Mouse (Mus musculus): ENCODE measurements around the gene Kyat3. TPM values are rescaled to one million over a fixed set of nuclear protein-coding genes. Genes with fewer than 3 reads are reported as not detected.
A peak's percentile ranks its signal among the peaks of the same experiment; 100 is the strongest.
"Not testable (repeated sequence)": the region's sequence is repeated elsewhere in the genome, so short reads cannot be mapped to it uniquely, and the experiment has no call there.

Kyat3 gene
- 1 to 10 TPM; 5.5 to 8.6 (median 6.3) TPM for total RNA-seq (2022)

- DNase-seq (ENCODE audit: low spot score in 2 of 2), result peak; percentile 92 to 93
These were observed at the start of gene Kyat3 for GRCm38 (mm10) chr3:142700442-142701322. Gene Kyat3 (plus strand): TSS chr3:142701051.

GRCm38 (mm10) chr3:142664723-142665122 is 36.1 kb upstream of the Kyat3 start:
- no peak for DNase-seq (ENCODE audit: low spot score in 2 of 2)

- no peak for DNase-seq (ENCODE audit: low spot score in 2 of 2)
These were observed 26.2 kb upstream of the Kyat3 start for GRCm38 (mm10) chr3:142674607-142675006.

DNA sequence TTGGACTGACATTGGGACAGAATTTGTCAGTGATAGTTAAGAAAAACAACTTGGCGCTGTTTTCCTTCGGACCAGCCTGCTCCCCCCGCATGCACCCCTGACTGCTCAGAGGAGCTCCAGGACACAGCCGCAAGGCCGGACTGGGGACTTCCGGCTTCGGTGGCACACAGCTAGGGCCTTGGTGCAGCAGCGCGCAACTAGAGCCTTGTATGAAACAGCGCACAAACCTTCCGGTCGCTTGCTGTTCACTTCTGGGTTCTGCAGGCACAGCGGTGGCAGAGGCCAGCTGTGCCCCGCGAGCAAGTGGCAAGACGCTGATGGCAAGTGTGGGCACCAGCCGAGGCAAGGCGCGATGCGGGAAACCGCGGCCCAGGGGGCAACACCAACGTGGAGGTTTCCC is 12.9 kb upstream of the Kyat3 start:
- DNase-seq (ENCODE audit: low spot score in 2 of 2), result no peak

DNA sequence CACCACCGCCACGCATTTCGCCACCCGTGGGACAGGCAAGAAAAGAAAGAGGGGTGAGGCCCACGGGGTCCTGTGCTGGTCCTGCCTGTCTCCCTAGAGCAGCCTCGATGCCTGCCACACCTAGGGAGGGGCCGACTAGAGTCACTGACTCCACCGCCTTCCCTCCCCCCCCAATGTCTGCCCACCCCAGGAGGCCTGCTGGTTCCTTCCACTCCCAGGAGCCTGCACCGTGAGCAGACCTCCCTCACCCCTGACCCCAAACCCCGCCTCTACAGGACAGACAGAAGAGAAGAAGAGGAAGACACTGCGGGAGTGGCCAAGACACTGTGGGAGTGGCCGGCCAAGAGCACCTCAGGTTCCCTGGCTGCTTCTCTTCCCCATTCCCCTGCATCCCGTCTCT is 12.5 kb upstream of the Kyat3 start:
- no peak for DNase-seq (ENCODE audit: low spot score in 2 of 2)

GRCm38 (mm10) chr3:142696517-142696916 is 4.3 kb upstream of the Kyat3 start:
- DNase-seq (ENCODE audit: low spot score in 2 of 2), result no peak

DNA sequence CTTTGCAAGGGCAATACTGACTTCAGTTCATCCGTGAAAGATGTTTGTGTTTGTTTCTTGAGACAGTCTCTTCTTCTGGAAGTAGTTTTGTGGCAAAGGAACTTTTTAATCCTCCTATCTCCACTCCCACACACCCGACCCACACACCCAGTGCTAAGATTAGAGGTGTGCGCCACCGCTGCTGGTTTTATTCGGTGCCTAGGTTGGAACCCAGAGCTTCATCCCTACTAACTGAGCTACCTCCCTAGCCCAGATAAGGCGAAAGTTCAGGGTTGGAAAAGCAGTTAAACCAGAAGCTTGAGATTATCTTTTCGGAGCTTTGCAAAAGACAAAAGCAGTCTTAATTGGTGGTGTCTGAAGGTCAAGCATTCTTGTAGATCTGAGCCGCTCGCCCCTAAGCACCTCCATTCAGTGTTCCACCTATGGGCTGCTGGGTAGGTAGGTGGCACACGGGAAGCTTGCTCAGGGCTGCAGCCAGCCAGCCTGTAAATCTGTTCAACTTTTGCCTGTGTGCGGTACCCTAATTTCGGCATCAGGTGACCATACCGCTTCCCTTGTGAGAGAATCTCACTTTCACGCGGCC is 647 bp downstream of the Kyat3 start:
- no peak for DNase-seq (ENCODE audit: low spot score in 2 of 2)

GRCm38 (mm10) chr3:142706581-142707444 is 6.0 kb downstream of the Kyat3 start:
- no peak for DNase-seq (ENCODE audit: low spot score in 2 of 2)

GRCm38 (mm10) chr3:142708181-142708848 is 7.5 kb downstream of the Kyat3 start:
- not testable (repeated sequence) for DNase-seq (ENCODE audit: low spot score in 2 of 2)

GRCm38 (mm10) chr3:142708849-142709419 is 8.1 kb downstream of the Kyat3 start:
- peak; percentile 52 to 80 for DNase-seq (ENCODE audit: low spot score in 2 of 2)

DNA sequence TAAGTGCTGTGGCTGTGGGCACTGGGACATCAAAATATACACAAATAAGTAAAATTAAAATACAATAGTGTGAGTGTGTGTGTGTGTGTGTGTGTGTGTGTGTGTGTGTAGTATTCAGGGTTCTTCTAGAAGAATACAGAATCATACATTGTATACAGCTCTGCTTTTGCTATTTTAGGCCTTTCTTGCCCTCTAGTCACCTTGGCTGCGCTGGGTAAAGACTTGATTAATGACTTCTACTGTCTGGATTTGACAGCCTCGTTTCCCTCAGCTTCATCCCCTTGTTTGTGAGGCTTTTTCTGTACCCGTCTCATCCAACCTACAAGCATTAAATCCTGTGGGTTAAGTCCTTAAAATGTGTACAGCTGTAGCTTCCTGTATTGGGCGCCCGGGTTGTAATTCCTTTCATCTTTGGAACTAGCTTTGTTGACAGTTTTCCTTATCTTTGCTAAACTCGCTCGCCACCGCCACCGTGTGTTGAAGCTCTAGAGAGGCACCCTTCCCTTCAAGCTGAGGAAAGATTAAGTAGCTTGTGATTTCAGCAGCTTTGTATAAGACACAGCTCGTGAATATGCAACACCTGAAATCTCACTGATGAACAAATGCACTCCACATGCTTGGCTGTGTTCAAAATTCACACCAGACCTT is 9.6 kb downstream of the Kyat3 start:
- peak; percentile 11 to 24 for DNase-seq (ENCODE audit: low spot score in 2 of 2)

GRCm38 (mm10) chr3:142711372-142711771 is 10.5 kb downstream of the Kyat3 start:
- DNase-seq (ENCODE audit: low spot score in 2 of 2), result no peak

- DNase-seq (ENCODE audit: low spot score in 2 of 2), result not testable (repeated sequence)
These were observed 11.7 kb downstream of the Kyat3 start for GRCm38 (mm10) chr3:142712401-142713040.

DNA sequence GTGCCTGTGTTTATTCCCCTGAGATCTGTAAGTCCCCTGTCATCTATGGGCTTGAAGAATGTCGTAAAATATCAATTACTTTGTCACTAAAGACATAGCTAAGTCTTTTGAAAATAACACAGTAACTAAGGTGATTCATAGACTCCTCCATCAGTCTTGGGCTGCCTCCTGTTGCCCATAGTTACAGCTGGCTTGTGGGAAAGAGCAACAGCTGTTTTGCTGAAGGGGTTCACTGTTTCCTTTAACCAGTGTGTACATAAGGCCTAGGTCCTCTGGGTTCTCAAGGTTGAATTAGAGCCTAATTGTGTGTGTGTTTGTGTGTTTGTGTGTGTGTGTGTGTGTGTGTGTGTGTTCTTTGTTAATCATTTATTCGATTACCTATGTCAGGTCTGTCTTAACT is 24.6 kb downstream of the Kyat3 start:
- DNase-seq (ENCODE audit: low spot score in 2 of 2), result no peak

DNA sequence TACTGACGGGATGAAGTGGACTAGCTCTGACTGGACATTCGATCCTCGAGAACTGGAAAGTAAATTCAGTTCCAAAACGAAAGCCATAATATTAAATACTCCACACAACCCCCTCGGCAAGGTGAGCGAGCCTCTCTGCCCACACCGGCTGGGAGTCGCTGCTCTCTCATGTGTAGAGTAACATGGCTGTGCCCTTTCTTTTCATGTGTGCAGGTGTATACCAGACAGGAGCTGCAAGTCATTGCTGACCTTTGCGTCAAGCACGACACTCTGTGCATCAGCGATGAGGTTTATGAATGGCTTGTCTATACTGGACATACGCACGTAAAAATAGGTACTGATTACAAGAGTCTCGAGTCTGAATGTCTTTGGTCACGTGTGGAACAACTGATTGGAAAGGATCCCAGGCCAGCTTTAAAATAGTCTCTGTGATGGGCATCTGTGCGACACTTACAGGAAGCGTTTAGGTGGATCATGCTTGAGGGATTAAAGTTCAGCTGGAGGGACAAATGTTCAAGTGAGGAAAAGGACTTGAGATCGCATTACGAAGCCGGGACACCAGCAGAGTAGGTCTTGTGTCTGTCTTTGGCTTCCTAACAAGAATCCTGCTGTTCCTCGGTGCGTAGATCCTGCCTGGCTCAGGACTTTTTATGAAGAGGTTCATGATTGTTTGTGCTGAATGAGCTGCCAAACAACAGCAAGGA is 25.3 kb downstream of the Kyat3 start:
- no peak for DNase-seq (ENCODE audit: low spot score in 2 of 2)

GRCm38 (mm10) chr3:142734291-142734690 is 33.4 kb downstream of the Kyat3 start:
- DNase-seq (ENCODE audit: low spot score in 2 of 2), result no peak

GRCm38 (mm10) chr3:142740896-142741295 is 40.0 kb downstream of the Kyat3 start:
- no peak for DNase-seq (ENCODE audit: low spot score in 2 of 2)

DNA sequence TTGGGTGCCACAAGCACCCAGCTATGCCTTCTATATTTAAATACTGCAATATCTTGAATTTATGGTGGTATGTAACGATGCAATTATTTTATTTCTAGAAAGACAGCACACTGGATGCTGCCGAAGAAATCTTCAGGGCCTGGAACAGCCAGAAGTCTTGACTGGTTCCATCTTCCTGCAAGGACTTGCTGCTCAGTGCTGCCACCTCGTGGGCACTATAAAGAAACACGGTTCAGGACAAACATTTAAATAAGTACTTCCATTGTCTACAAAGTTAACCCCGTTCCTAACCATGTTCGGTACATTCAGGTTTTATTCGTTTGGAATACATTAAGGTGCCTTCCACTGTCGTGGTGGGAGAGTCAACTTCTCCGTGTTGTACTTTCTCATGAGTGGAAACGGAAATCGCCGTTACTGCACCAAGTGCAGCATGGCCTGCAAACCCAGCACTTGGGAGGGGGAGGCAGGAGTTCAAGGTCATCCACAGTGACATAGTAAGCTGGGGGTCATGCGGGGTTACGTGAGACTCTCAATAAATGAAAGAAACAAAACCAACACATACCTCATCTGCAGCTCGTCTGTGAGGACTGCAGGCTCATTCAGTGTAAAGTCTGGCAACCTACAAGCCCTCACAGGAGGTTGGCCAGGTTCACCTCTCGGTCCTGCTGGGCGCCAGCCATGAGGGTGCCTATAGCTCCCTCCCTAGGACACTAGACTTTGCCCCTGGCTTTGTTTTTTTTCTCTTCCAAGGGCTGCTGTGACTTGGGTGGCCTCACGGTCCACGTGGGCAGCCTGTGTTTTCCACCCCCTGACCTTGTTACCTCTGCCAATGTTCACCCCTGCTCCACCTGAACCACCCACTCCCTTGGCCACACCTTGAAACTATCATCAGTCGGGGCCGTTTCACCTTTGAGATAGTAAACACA is 43.4 kb downstream of the Kyat3 start:
- DNase-seq (ENCODE audit: low spot score in 2 of 2), result no peak

All from layer of hippocampus, adult 8-10 months (tissue).